Mouse (Mus musculus) CH12.LX (cell line): Measurements from ENCODE around the gene Arhgef28.

Experiments used
- CTCF ChIP-seq, 2 experiments: IDR thresholded peaks in 1 of 2; conservative IDR thresholded peaks in 1 of 2; 2 replicates each; pipeline ENCODE4 v1.5.1; 2011 to 2012; ENCODE audit warnings: low read depth in 2 of 2, low read length in 2 of 2, improper control_type of control experiment in 1 of 2, inconsistent platforms in 1 of 2, mild to moderate bottlenecking in 1 of 2, moderate library complexity in 1 of 2
- ELF1 ChIP-seq: IDR thresholded peaks from 2 replicates; pipeline ENCODE4 v1.6.1; 2014; ENCODE audit warnings: low read depth, mild to moderate bottlenecking, inconsistent platforms, low read length, improper control_type of control experiment
- ETS1 ChIP-seq: conservative IDR thresholded peaks from 2 replicates; pipeline ENCODE4 v1.6.1; 2012; ENCODE audit warnings: low read depth, mild to moderate bottlenecking, inconsistent platforms, low read length, improper control_type of control experiment, moderate library complexity
- GABPA ChIP-seq: IDR thresholded peaks from 2 replicates; pipeline ENCODE4 v1.6.1; 2012; ENCODE audit warnings: low read depth, low read length, improper control_type of control experiment, inconsistent platforms; ENCODE audit not compliant: insufficient replicate concordance
- MAX ChIP-seq: IDR thresholded peaks from 2 replicates; pipeline ENCODE4 v1.6.1; 2011; ENCODE audit warnings: low read length, improper control_type of control experiment
- NELFE ChIP-seq: IDR thresholded peaks from 2 replicates; pipeline ENCODE4 v1.6.1; 2011; ENCODE audit warnings: low read depth, low read length, improper control_type of control experiment
- POLR2A ChIP-seq: IDR thresholded peaks from 2 replicates; pipeline ENCODE4 v1.6.1; 2011; ENCODE audit warnings: low read depth, mild to moderate bottlenecking, improper control_type of control experiment, low read length
- TBP ChIP-seq: conservative IDR thresholded peaks from 2 replicates; pipeline ENCODE4 v1.6.1; 2011; ENCODE audit warnings: low read depth, low read length, improper control_type of control experiment

GRCm38 (mm10) chr13:98016923-98017588 lies 189.2 kb downstream of the Arhgef28 start:
- TF ChIP-seq ETS1 (no peak), ELF1 (no peak), MAX (no peak), CTCF (conservative IDR thresholded peaks at IDR 0.05 in 1 of 2, IDR thresholded peaks at IDR 0.05 in 1 of 2; ENCODE audit: low read depth in 2 of 2, low read length in 2 of 2) (no peak), GABPA (no peak), NELFE (no peak), POLR2A (no peak), TBP (no peak)
